Mouse (Mus musculus): Measurements from ENCODE around the gene Tinag.
A peak's percentile ranks its signal among the peaks of the same experiment; 100 is the strongest.
"Not testable (repeated sequence)": the region's sequence is repeated elsewhere in the genome, so short reads cannot be mapped to it uniquely, and the experiment has no call there.

Gene Tinag

GRCm38 (mm10) chr9:77045585-77045984, at the start of gene Tinag:
TSS of gene Tinag (minus strand) at chr9:77045794.
- no peak for DNase-seq (ENCODE audit: low spot score)

GRCm38 (mm10) chr9:77083221-77083620, 37.6 kb upstream of the Tinag start:
- DNase-seq (ENCODE audit: low spot score): not testable (repeated sequence)

- DNase-seq (ENCODE audit: low spot score): no peak
Measured at GRCm38 (mm10) chr9:77071676-77072075, 26.1 kb upstream of the Tinag start.

- no peak for DNase-seq (ENCODE audit: low spot score)
Measured at GRCm38 (mm10) chr9:77056611-77057010, 11.0 kb upstream of the Tinag start.

- DNase-seq (ENCODE audit: low spot score): no peak
Measured at GRCm38 (mm10) chr9:77054426-77055193, 9.0 kb upstream of the Tinag start.

- DNase-seq (ENCODE audit: low spot score): no peak
Measured at GRCm38 (mm10) chr9:77051406-77051805, 5.8 kb upstream of the Tinag start.

GRCm38 (mm10) chr9:77049669-77050068, 4.1 kb upstream of the Tinag start:
- DNase-seq (ENCODE audit: low spot score): no peak

- no peak for DNase-seq (ENCODE audit: low spot score)
Measured at GRCm38 (mm10) chr9:77046067-77046715, 597 bp upstream of the Tinag start.

- no peak for DNase-seq (ENCODE audit: low spot score)
Measured at GRCm38 (mm10) chr9:77035361-77035760, 10.2 kb downstream of the Tinag start.

- peak; percentile 70 for DNase-seq (ENCODE audit: low spot score)
Measured at GRCm38 (mm10) chr9:77032430-77033154, 13.0 kb downstream of the Tinag start.

- DNase-seq (ENCODE audit: low spot score): no peak
Measured at GRCm38 (mm10) chr9:77025271-77025670, 20.3 kb downstream of the Tinag start.

- DNase-seq (ENCODE audit: low spot score): no peak
Measured at GRCm38 (mm10) chr9:77018935-77019334, 26.7 kb downstream of the Tinag start.

- no peak for DNase-seq (ENCODE audit: low spot score)
Measured at GRCm38 (mm10) chr9:76996021-76996420, 49.6 kb downstream of the Tinag start.

GRCm38 (mm10) chr9:76989946-76990345, 55.6 kb downstream of the Tinag start:
- DNase-seq (ENCODE audit: low spot score): no peak

- no peak for DNase-seq (ENCODE audit: low spot score)
Measured at GRCm38 (mm10) chr9:76934813-76935212, 110.8 kb downstream of the Tinag start.

GRCm38 (mm10) chr9:76915093-76915661, 130.4 kb downstream of the Tinag start:
- no peak for DNase-seq (ENCODE audit: low spot score)
